Mouse (Mus musculus) neural tube, embryonic 12.5 days (tissue): ENCODE results near the gene Phldb1. TPM values are rescaled to one million over a fixed set of nuclear protein-coding genes. Genes with fewer than 3 reads are reported as not detected.

ENCODE experiments used
- ATAC-seq: fragments of 200-750 bp; cut with Nextera tagmentation; 2 replicates; pipeline ENCODE4 v1.8.0; 2017; ENCODE audit warnings: low read depth, mild to moderate bottlenecking, moderate TSS enrichment, moderate library complexity; ENCODE audit not compliant: low FRiP score
- H3K27ac ChIP-seq: fragments of 300-500 bp; sonication (generic); 2 replicates; pipeline ENCODE4 v1.5.1; 2016
- H3K27me3 ChIP-seq: fragments of 300-500 bp; sonication (generic); replicated peaks from 2 replicates; pipeline ENCODE4 v1.6.1; 2016; ENCODE audit warnings: mild to moderate bottlenecking
- H3K36me3 ChIP-seq: fragments of 300-500 bp; sonication (generic); 2 replicates; pipeline ENCODE4 v1.6.1; 2016; ENCODE audit warnings: mild to moderate bottlenecking
- H3K4me1 ChIP-seq: fragments of 300-500 bp; sonication (generic); 2 replicates; pipeline ENCODE4 v1.6.1; 2016
- H3K4me2 ChIP-seq: fragments of 300-500 bp; sonication (generic); replicated peaks from 2 replicates; pipeline ENCODE4 v1.6.1; 2016; ENCODE audit warnings: mild to moderate bottlenecking
- H3K4me3 ChIP-seq: fragments of 300-500 bp; sonication (generic); 2 replicates; pipeline ENCODE4 v1.5.1; 2016
- H3K9ac ChIP-seq: fragments of 300-500 bp; sonication (generic); 2 replicates; pipeline ENCODE4 v1.6.1; 2016; ENCODE audit warnings: mild to moderate bottlenecking
- H3K9me3 ChIP-seq: fragments of 300-500 bp; sonication (generic); 2 replicates; pipeline ENCODE4 v1.6.1; 2016; ENCODE audit warnings: mild to moderate bottlenecking
- WGBS: fragments of 180-500 bp; shearing (Covaris S2); methylation state at CpG from one replicate; pipeline ENCODE4 v1.1.7; 2016; 5-methylcytosine and 5-hydroxymethylcytosine counted together
- polyA plus RNA-seq: library from polyadenylated mRNA; unstranded; fragments of >200 nt; fragmentation: Nextera tagmentation; extraction: Ambion mirVana; gene quantifications from 2 replicates; pipeline ENCODE4 v1.2.1, GENCODE M21; 2016

Gene Phldb1
- polyA plus RNA-seq, 1 experiment from 2014 or later: 58.9 TPM

- WGBS: 89% methylated on average over 11 of the region's 11 CpGs
Measured at GRCm38 (mm10) chr9:44693071-44693470, 41.9 kb downstream of the Phldb1 start.

GRCm38 (mm10) chr9:44691671-44692520 lies 43.1 kb downstream of the Phldb1 start:
- Histone ChIP-seq H3K9ac (no peak overlapping the region), H3K36me3 (peaks cover 86% of the 10 kb centered on the region), H3K4me1 (peaks cover 8% of the 10 kb centered on the region), H3K27ac (no peak overlapping the region), H3K4me2 (no peak overlapping the region), H3K9me3 (no peaks in the 10 kb centered on the region), H3K4me3 (no peak overlapping the region), H3K27me3 (no peaks in the 10 kb centered on the region)
- 86% methylated on average over 21 of the region's 21 CpGs for WGBS
- ATAC-seq: no peak

More at GRCm38 (mm10) chr9:44693071-44693470, 41.9 kb downstream of the Phldb1 start:
- no peak overlapping the region for H3K27ac ChIP-seq
- peaks cover 86% of the 10 kb centered on the region for H3K36me3 ChIP-seq
- no peak for ATAC-seq
- H3K9ac ChIP-seq: no peak overlapping the region
- H3K4me1 ChIP-seq: no peaks in the 10 kb centered on the region
- H3K4me2 ChIP-seq: no peak overlapping the region
- H3K9me3 ChIP-seq: no peaks in the 10 kb centered on the region
- H3K4me3 ChIP-seq: no peak overlapping the region
- no peaks in the 10 kb centered on the region for H3K27me3 ChIP-seq

GRCm38 (mm10) chr9:44690641-44691040 lies 44.4 kb downstream of the Phldb1 start:
- Histone ChIP-seq H3K4me2 (no peak overlapping the region), H3K9me3 (no peaks in the 10 kb centered on the region), H3K4me3 (no peak overlapping the region), H3K27ac (no peak overlapping the region), H3K4me1 (peaks cover 21% of the 10 kb centered on the region), H3K9ac (no peak overlapping the region), H3K36me3 (peaks cover 80% of the 10 kb centered on the region), H3K27me3 (no peaks in the 10 kb centered on the region)
- no peak for ATAC-seq
- 48% methylated on average over 7 of the region's 7 CpGs for WGBS

DNA sequence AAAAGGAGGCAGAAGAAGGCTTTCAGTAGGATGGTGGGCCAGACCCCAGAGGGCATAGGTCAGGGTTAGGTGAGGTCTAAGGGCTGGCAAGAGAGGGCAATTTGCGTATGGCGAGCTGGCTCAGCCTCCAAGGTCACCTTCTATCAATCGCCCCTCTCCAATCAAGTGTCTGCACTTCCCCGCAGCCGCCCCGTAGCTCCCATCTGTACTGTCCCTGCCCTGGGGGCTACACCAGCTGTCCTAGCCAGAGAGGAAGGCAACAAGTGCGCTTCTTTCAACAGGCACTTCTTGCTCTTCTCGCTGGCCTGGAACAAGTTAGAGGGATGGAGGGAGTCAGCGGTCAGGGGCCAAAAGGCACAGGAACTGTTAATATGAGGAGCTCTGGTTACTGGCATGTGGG lies 47.0 kb downstream of the Phldb1 start:
- WGBS: 72% methylated on average over 9 of the region's 9 CpGs
- Histone ChIP-seq H3K27me3 (no peaks in the 10 kb centered on the region), H3K4me3 (no peak overlapping the region), H3K9ac (no peak overlapping the region), H3K4me1 (peaks cover 24% of the 10 kb centered on the region), H3K9me3 (no peaks in the 10 kb centered on the region), H3K36me3 (peaks cover 54% of the 10 kb centered on the region), H3K4me2 (no peak overlapping the region), H3K27ac (no peak overlapping the region)
- ATAC-seq: no peak

DNA sequence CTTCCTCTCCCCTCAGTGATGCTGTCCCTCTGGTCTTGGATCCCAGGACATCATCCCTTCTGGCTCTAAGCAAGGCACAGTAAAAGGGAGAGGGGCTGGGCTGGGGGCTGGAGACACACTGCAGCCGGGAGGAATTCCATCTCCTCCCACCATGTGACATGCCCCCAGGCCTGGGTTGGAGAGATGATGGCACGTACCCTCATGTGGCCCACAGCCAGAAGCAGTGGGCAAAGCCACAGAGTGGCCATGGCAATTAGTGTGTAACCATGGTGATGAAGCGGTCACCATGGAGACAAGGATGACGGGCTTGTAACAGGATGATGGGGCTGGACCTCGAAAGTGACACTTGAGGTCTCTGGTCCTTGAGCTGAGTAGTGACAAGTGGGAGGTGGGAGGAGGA lies 48.4 kb downstream of the Phldb1 start:
- H3K4me2 ChIP-seq: no peak overlapping the region
- WGBS: 30% methylated on average over 5 of the region's 5 CpGs
- peaks cover 43% of the 10 kb centered on the region for H3K36me3 ChIP-seq
- no peak overlapping the region for H3K4me3 ChIP-seq
- no peaks in the 10 kb centered on the region for H3K9me3 ChIP-seq
- H3K9ac ChIP-seq: no peak overlapping the region
- H3K27me3 ChIP-seq: no peaks in the 10 kb centered on the region
- H3K4me1 ChIP-seq: peaks cover 24% of the 10 kb centered on the region
- no peak overlapping the region for H3K27ac ChIP-seq
- ATAC-seq: peak; percentile 69

- no peaks in the 10 kb centered on the region for H3K27me3 ChIP-seq
- H3K4me1 ChIP-seq: peaks cover 24% of the 10 kb centered on the region
- H3K4me3 ChIP-seq: no peak overlapping the region
- H3K27ac ChIP-seq: no peak overlapping the region
- H3K9me3 ChIP-seq: no peaks in the 10 kb centered on the region
- no peak overlapping the region for H3K4me2 ChIP-seq
- 0 out of 2 replicates have a peak overlapping the region, but pooled peaks have one; percentile 8 for H3K9ac ChIP-seq
- WGBS: 30% methylated on average over 14 of the region's 14 CpGs
- H3K36me3 ChIP-seq: peaks cover 36% of the 10 kb centered on the region
- peak; percentile 62 for ATAC-seq
Measured at GRCm38 (mm10) chr9:44685346-44686330, 49.4 kb downstream of the Phldb1 start.

- H3K27ac ChIP-seq: no peak overlapping the region
- no peaks in the 10 kb centered on the region for H3K9me3 ChIP-seq
- H3K27me3 ChIP-seq: no peaks in the 10 kb centered on the region
- no peak overlapping the region for H3K4me2 ChIP-seq
- no peak overlapping the region for H3K4me3 ChIP-seq
- H3K4me1 ChIP-seq: peaks cover 24% of the 10 kb centered on the region
- H3K9ac ChIP-seq: no peak overlapping the region
- H3K36me3 ChIP-seq: peaks cover 17% of the 10 kb centered on the region
- 87% methylated on average over 8 of the region's 8 CpGs for WGBS
- no peak for ATAC-seq
Measured at GRCm38 (mm10) chr9:44683046-44683445, 52.0 kb downstream of the Phldb1 start.

DNA sequence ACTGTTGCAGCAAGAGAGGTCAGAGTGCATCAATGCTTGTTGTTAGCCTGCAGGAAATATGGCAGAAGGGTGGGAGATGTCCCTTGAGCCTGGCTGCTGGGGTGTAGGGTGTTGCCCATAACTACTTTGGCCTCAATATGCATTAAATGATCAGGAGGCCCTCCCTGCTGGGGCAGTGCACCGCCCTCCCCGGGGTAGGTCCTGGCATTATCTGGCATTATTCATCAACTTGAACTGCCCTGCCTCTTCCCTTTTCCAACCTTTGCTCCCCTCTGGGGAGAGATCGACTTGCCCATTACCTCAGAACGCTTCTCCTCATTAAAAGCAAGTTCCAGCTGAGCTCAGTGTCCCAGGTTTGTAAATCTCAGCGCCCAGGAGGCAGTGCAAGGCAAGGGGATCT lies 55.4 kb downstream of the Phldb1 start:
- no peak overlapping the region for H3K4me3 ChIP-seq
- no peak for ATAC-seq

GRCm38 (mm10) chr9:44678288-44678871 lies 56.6 kb downstream of the Phldb1 start:
- no peaks in the 10 kb centered on the region for H3K4me1 ChIP-seq
- H3K4me3 ChIP-seq: no peak overlapping the region
- ATAC-seq: no peak
- H3K9ac ChIP-seq: no peak overlapping the region
- H3K27me3 ChIP-seq: no peaks in the 10 kb centered on the region
- H3K9me3 ChIP-seq: no peaks in the 10 kb centered on the region
- H3K4me2 ChIP-seq: no peak overlapping the region
- WGBS: 89% methylated on average over 2 of the region's 2 CpGs
- no peaks in the 10 kb centered on the region for H3K36me3 ChIP-seq
- H3K27ac ChIP-seq: no peak overlapping the region

More for the DNA sequence above, 55.4 kb downstream of the Phldb1 start:
- Histone ChIP-seq H3K36me3 (no peaks in the 10 kb centered on the region), H3K9ac (no peak overlapping the region), H3K27me3 (no peaks in the 10 kb centered on the region), H3K4me2 (no peak overlapping the region), H3K9me3 (no peaks in the 10 kb centered on the region), H3K27ac (no peak overlapping the region), H3K4me1 (no peaks in the 10 kb centered on the region)
- WGBS: 70% methylated on average over 5 of the region's 5 CpGs

DNA sequence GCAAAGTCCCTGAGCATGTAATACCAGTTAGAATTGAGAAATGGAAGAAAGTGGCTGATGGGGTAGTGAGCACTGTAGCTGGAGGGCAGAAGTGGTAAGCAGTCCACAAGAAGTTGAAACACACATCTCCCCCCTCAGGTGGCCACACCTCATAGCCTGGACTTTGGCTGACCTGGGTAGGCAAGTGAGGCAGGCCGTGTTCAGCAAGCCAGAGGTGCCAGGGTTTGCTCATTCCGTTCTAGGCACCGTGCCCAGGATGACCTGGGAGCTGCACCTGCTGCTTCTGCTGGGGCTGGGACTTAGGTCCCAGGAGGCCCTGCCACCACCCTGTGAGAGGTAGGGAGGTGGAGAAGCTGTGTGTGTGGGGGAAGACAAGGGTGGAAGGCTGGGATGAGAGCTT lies 62.0 kb downstream of the Phldb1 start, which contains the start of gene Treh:
Gene Treh (plus strand): TSS at position 229 of the 400 bp plus-strand sequence.
- H3K27me3 ChIP-seq: no peaks in the 10 kb centered on the region
- ATAC-seq: no peak
- WGBS: 84% methylated on average over 3 of the region's 3 CpGs

GRCm38 (mm10) chr9:44672291-44672865 lies 62.6 kb downstream of the Phldb1 start:
- no peak overlapping the region for H3K4me3 ChIP-seq
- no peak for ATAC-seq
- no peaks in the 10 kb centered on the region for H3K27me3 ChIP-seq
- H3K36me3 ChIP-seq: no peaks in the 10 kb centered on the region
- H3K4me1 ChIP-seq: no peaks in the 10 kb centered on the region
- WGBS: 77% methylated on average over 2 of the region's 2 CpGs
- H3K9ac ChIP-seq: no peak overlapping the region
- H3K4me2 ChIP-seq: no peak overlapping the region
- no peaks in the 10 kb centered on the region for H3K9me3 ChIP-seq
- no peak overlapping the region for H3K27ac ChIP-seq

More for the DNA sequence above, 62.0 kb downstream of the Phldb1 start, which contains the start of gene Treh:
- H3K9ac ChIP-seq: no peak within 1 kb of the TSS
- H3K9me3 ChIP-seq: no peaks in the 10 kb centered on the region
- H3K4me1 ChIP-seq: no peaks in the 10 kb centered on the region
- H3K4me2 ChIP-seq: no peak within 1 kb of the TSS
- H3K36me3 ChIP-seq: no peaks in the 10 kb centered on the region
- no peak within 1 kb of the TSS for H3K27ac ChIP-seq
- no peak within 1 kb of the TSS for H3K4me3 ChIP-seq
